Mouse (Mus musculus) neural tube, embryonic 13.5 days (tissue): Measurements from ENCODE around the gene Cfdp1. TPM values are rescaled to one million over a fixed set of nuclear protein-coding genes. Genes with fewer than 3 reads are reported as not detected.

ENCODE experiments used
- ATAC-seq: fragments of 200-750 bp; cut with Nextera tagmentation; 2 replicates; pipeline ENCODE4 v1.8.0; 2017; ENCODE audit warnings: low read depth, mild to moderate bottlenecking, moderate TSS enrichment, moderate library complexity
- H3K27ac ChIP-seq: fragments of 300-500 bp; sonication (generic); replicated peaks from 2 replicates; pipeline ENCODE4 v1.5.1; 2015; ENCODE audit warnings: moderate library complexity, mild to moderate bottlenecking, inconsistent platforms
- H3K27me3 ChIP-seq: fragments of 300-500 bp; sonication (generic); 2 replicates; pipeline ENCODE4 v1.6.1; 2015; ENCODE audit warnings: mild to moderate bottlenecking, inconsistent platforms
- H3K36me3 ChIP-seq: fragments of 300-500 bp; sonication (generic); 2 replicates; pipeline ENCODE4 v1.6.1; 2015; ENCODE audit warnings: mild to moderate bottlenecking, inconsistent platforms
- H3K4me1 ChIP-seq: fragments of 300-500 bp; sonication (generic); replicated peaks from 2 replicates; pipeline ENCODE4 v1.6.1; 2015; ENCODE audit warnings: inconsistent platforms
- H3K4me2 ChIP-seq: fragments of 300-500 bp; sonication (generic); 2 replicates; pipeline ENCODE4 v1.6.1; 2015; ENCODE audit warnings: inconsistent platforms, mild to moderate bottlenecking, moderate library complexity
- H3K4me3 ChIP-seq: fragments of 300-500 bp; sonication (generic); 2 replicates; pipeline ENCODE4 v1.5.1; 2015; ENCODE audit warnings: mild to moderate bottlenecking, inconsistent platforms
- H3K9ac ChIP-seq: fragments of 300-500 bp; sonication (generic); 2 replicates; pipeline ENCODE4 v1.6.1; 2015; ENCODE audit warnings: moderate library complexity, mild to moderate bottlenecking, inconsistent platforms
- H3K9me3 ChIP-seq: fragments of 300-500 bp; sonication (generic); 2 replicates; pipeline ENCODE4 v1.6.1; 2016; ENCODE audit warnings: inconsistent platforms
- WGBS: fragments of 180-500 bp; shearing (Covaris S2); methylation state at CpG from one replicate; pipeline ENCODE4 v1.1.7; 2015; 5-methylcytosine and 5-hydroxymethylcytosine counted together
- polyA plus RNA-seq: library from polyadenylated mRNA; unstranded; fragments of >200 nt; fragmentation: Nextera tagmentation; extraction: Ambion mirVana; gene quantifications from 2 replicates; pipeline ENCODE4 v1.2.1, GENCODE M21; 2015

The Cfdp1 gene
- polyA plus RNA-seq, 1 experiment from 2014 or later: 197 TPM

GRCm38 (mm10) chr8:111846746-111847145, 7.3 kb downstream of the Cfdp1 start:
- Histone ChIP-seq H3K4me3 (no peak overlapping the region), H3K4me1 (peaks cover 12% of the 10 kb centered on the region; the same call in 1 of the 2 replicates), H3K4me2 (no peak overlapping the region), H3K9me3 (no peaks in the 10 kb centered on the region), H3K27ac (no peak overlapping the region), H3K27me3 (no peaks in the 10 kb centered on the region), H3K9ac (no peak overlapping the region), H3K36me3 (peaks cover 32% of the 10 kb centered on the region)
- 94% methylated on average over 6 of the region's 6 CpGs for WGBS
- no peak for ATAC-seq

- no peaks in the 10 kb centered on the region for H3K27me3 ChIP-seq
- no peaks in the 10 kb centered on the region for H3K4me1 ChIP-seq
- peaks cover 63% of the 10 kb centered on the region for H3K36me3 ChIP-seq
- 65% methylated on average over 1 of the region's 1 CpGs for WGBS
- H3K9me3 ChIP-seq: no peaks in the 10 kb centered on the region
- H3K4me3 ChIP-seq: no peak overlapping the region
- H3K9ac ChIP-seq: no peak overlapping the region
- no peak overlapping the region for H3K4me2 ChIP-seq
- ATAC-seq: no peak
- no peak overlapping the region for H3K27ac ChIP-seq
Measured at GRCm38 (mm10) chr8:111835540-111835939, 18.6 kb downstream of the Cfdp1 start.

GRCm38 (mm10) chr8:111834011-111834410, 20.1 kb downstream of the Cfdp1 start:
- no peak for ATAC-seq
- no peak overlapping the region for H3K4me3 ChIP-seq
- H3K9me3 ChIP-seq: no peaks in the 10 kb centered on the region
- H3K4me2 ChIP-seq: no peak overlapping the region
- H3K36me3 ChIP-seq: peaks cover 68% of the 10 kb centered on the region
- H3K4me1 ChIP-seq: no peaks in the 10 kb centered on the region
- 81% methylated on average over 6 of the region's 6 CpGs for WGBS
- no peak overlapping the region for H3K9ac ChIP-seq
- H3K27me3 ChIP-seq: no peaks in the 10 kb centered on the region
- no peak overlapping the region for H3K27ac ChIP-seq

- Histone ChIP-seq H3K27me3 (no peaks in the 10 kb centered on the region), H3K4me1 (no peaks in the 10 kb centered on the region), H3K27ac (no peak overlapping the region), H3K9ac (no peak overlapping the region), H3K4me2 (no peak overlapping the region), H3K9me3 (no peaks in the 10 kb centered on the region), H3K36me3 (peaks cover 70% of the 10 kb centered on the region), H3K4me3 (no peak overlapping the region)
- no peak for ATAC-seq
- 78% methylated on average over 5 of the region's 5 CpGs for WGBS
Measured at GRCm38 (mm10) chr8:111832983-111833382, 21.1 kb downstream of the Cfdp1 start.

GRCm38 (mm10) chr8:111831996-111832395, 22.1 kb downstream of the Cfdp1 start:
- H3K36me3 ChIP-seq: peaks cover 62% of the 10 kb centered on the region
- no peaks in the 10 kb centered on the region for H3K4me1 ChIP-seq
- no peak overlapping the region for H3K4me2 ChIP-seq
- H3K9me3 ChIP-seq: no peaks in the 10 kb centered on the region
- H3K9ac ChIP-seq: no peak overlapping the region
- ATAC-seq: no peak
- H3K27ac ChIP-seq: no peak overlapping the region
- H3K4me3 ChIP-seq: no peak overlapping the region
- WGBS: 80% methylated on average over 4 of the region's 4 CpGs
- no peaks in the 10 kb centered on the region for H3K27me3 ChIP-seq

- no peaks in the 10 kb centered on the region for H3K4me1 ChIP-seq
- ATAC-seq: no peak
- 86% methylated on average over 6 of the region's 6 CpGs for WGBS
- no peak overlapping the region for H3K9ac ChIP-seq
- no peaks in the 10 kb centered on the region for H3K27me3 ChIP-seq
- no peak overlapping the region for H3K27ac ChIP-seq
- no peaks in the 10 kb centered on the region for H3K9me3 ChIP-seq
- no peak overlapping the region for H3K4me3 ChIP-seq
- H3K36me3 ChIP-seq: peaks cover 58% of the 10 kb centered on the region
- H3K4me2 ChIP-seq: no peak overlapping the region
Measured at GRCm38 (mm10) chr8:111828595-111828994, 25.5 kb downstream of the Cfdp1 start.

- 70% methylated on average over 6 of the region's 6 CpGs for WGBS
Measured at GRCm38 (mm10) chr8:111825219-111825618, 28.9 kb downstream of the Cfdp1 start.

GRCm38 (mm10) chr8:111824334-111824733, 29.8 kb downstream of the Cfdp1 start:
- WGBS: 93% methylated on average over 5 of the region's 5 CpGs
- no peak overlapping the region for H3K4me3 ChIP-seq

More at GRCm38 (mm10) chr8:111825219-111825618, 28.9 kb downstream of the Cfdp1 start:
- peaks cover 64% of the 10 kb centered on the region for H3K36me3 ChIP-seq
- no peaks in the 10 kb centered on the region for H3K4me1 ChIP-seq
- no peaks in the 10 kb centered on the region for H3K9me3 ChIP-seq
- no peak overlapping the region for H3K4me3 ChIP-seq
- H3K27me3 ChIP-seq: no peaks in the 10 kb centered on the region
- no peak overlapping the region for H3K27ac ChIP-seq
- H3K9ac ChIP-seq: no peak overlapping the region
- no peak overlapping the region for H3K4me2 ChIP-seq
- no peak for ATAC-seq

GRCm38 (mm10) chr8:111821199-111821598, 32.9 kb downstream of the Cfdp1 start:
- ATAC-seq: no peak
- H3K4me1 ChIP-seq: no peaks in the 10 kb centered on the region
- no peak overlapping the region for H3K9ac ChIP-seq
- WGBS: 88% methylated on average over 10 of the region's 10 CpGs
- H3K36me3 ChIP-seq: peaks cover 42% of the 10 kb centered on the region
- no peak overlapping the region for H3K4me3 ChIP-seq
- no peaks in the 10 kb centered on the region for H3K9me3 ChIP-seq
- H3K27ac ChIP-seq: no peak overlapping the region
- H3K27me3 ChIP-seq: no peaks in the 10 kb centered on the region
- H3K4me2 ChIP-seq: no peak overlapping the region

More at GRCm38 (mm10) chr8:111824334-111824733, 29.8 kb downstream of the Cfdp1 start:
- no peaks in the 10 kb centered on the region for H3K9me3 ChIP-seq
- H3K9ac ChIP-seq: no peak overlapping the region
- H3K27ac ChIP-seq: no peak overlapping the region
- ATAC-seq: no peak
- H3K27me3 ChIP-seq: no peaks in the 10 kb centered on the region
- H3K4me1 ChIP-seq: no peaks in the 10 kb centered on the region
- peaks cover 63% of the 10 kb centered on the region for H3K36me3 ChIP-seq
- H3K4me2 ChIP-seq: no peak overlapping the region

- Histone ChIP-seq H3K4me3 (no peak overlapping the region), H3K9ac (no peak overlapping the region), H3K9me3 (no peaks in the 10 kb centered on the region), H3K27me3 (no peaks in the 10 kb centered on the region), H3K27ac (no peak overlapping the region), H3K4me1 (no peaks in the 10 kb centered on the region), H3K36me3 (peaks cover 42% of the 10 kb centered on the region), H3K4me2 (no peak overlapping the region)
- WGBS: 86% methylated on average over 4 of the region's 4 CpGs
- ATAC-seq: no peak
Measured at GRCm38 (mm10) chr8:111820691-111821090, 33.4 kb downstream of the Cfdp1 start.

GRCm38 (mm10) chr8:111820018-111820417, 34.1 kb downstream of the Cfdp1 start:
- ATAC-seq: no peak
- no peaks in the 10 kb centered on the region for H3K27me3 ChIP-seq
- H3K27ac ChIP-seq: no peak overlapping the region
- H3K9me3 ChIP-seq: no peaks in the 10 kb centered on the region
- no peak overlapping the region for H3K4me2 ChIP-seq
- H3K4me1 ChIP-seq: no peaks in the 10 kb centered on the region
- H3K9ac ChIP-seq: no peak overlapping the region
- H3K4me3 ChIP-seq: no peak overlapping the region
- 80% methylated on average over 12 of the region's 12 CpGs for WGBS
- H3K36me3 ChIP-seq: peaks cover 42% of the 10 kb centered on the region

- Histone ChIP-seq H3K36me3 (peaks cover 45% of the 10 kb centered on the region), H3K27ac (no peak overlapping the region), H3K9ac (no peak overlapping the region), H3K4me3 (no peak overlapping the region), H3K27me3 (no peaks in the 10 kb centered on the region), H3K4me2 (no peak overlapping the region), H3K9me3 (no peaks in the 10 kb centered on the region), H3K4me1 (no peaks in the 10 kb centered on the region)
- 97% methylated on average over 3 of the region's 3 CpGs for WGBS
- no peak for ATAC-seq
Measured at GRCm38 (mm10) chr8:111818556-111818955, 35.5 kb downstream of the Cfdp1 start.

- H3K4me1 ChIP-seq: peaks cover 8% of the 10 kb centered on the region; the same call in 1 of the 2 replicates
- H3K27me3 ChIP-seq: no peaks in the 10 kb centered on the region
- no peak overlapping the region for H3K4me2 ChIP-seq
- no peak overlapping the region for H3K27ac ChIP-seq
- no peak for ATAC-seq
- H3K4me3 ChIP-seq: no peak overlapping the region
- H3K36me3 ChIP-seq: peaks cover 20% of the 10 kb centered on the region
- H3K9ac ChIP-seq: no peak overlapping the region
- WGBS: 89% methylated on average over 4 of the region's 4 CpGs
- no peaks in the 10 kb centered on the region for H3K9me3 ChIP-seq
Measured at GRCm38 (mm10) chr8:111815078-111815477, 39.0 kb downstream of the Cfdp1 start.
